Mouse (Mus musculus) hindbrain, embryonic 12.5 days (tissue): ENCODE data around the gene Cntnap2. TPM values are rescaled to one million over a fixed set of nuclear protein-coding genes. Genes with fewer than 3 reads are reported as not detected.

ENCODE experiments used
- ATAC-seq: fragments of 200-750 bp; cut with Nextera tagmentation; 2 replicates; pipeline ENCODE4 v1.8.0; 2017; ENCODE audit warnings: moderate TSS enrichment; ENCODE audit not compliant: low FRiP score
- H3K27ac ChIP-seq: fragments of 300-500 bp; sonication (generic); 2 replicates; pipeline ENCODE4 v1.5.1; 2016; ENCODE audit warnings: mild to moderate bottlenecking
- H3K27me3 ChIP-seq: fragments of 300-500 bp; sonication (generic); 2 replicates; pipeline ENCODE4 v1.6.1; 2016; ENCODE audit warnings: mild to moderate bottlenecking
- H3K36me3 ChIP-seq: fragments of 300-500 bp; sonication (generic); 2 replicates; pipeline ENCODE4 v1.6.1; 2016; ENCODE audit warnings: mild to moderate bottlenecking
- H3K4me1 ChIP-seq: fragments of 300-500 bp; sonication (generic); 2 replicates; pipeline ENCODE4 v1.6.1; 2016
- H3K4me2 ChIP-seq: fragments of 300-500 bp; sonication (generic); replicated peaks from 2 replicates; pipeline ENCODE4 v1.6.1; 2016; ENCODE audit warnings: mild to moderate bottlenecking
- H3K4me3 ChIP-seq: fragments of 300-500 bp; sonication (generic); 2 replicates; pipeline ENCODE4 v1.5.1; 2016; ENCODE audit warnings: mild to moderate bottlenecking
- H3K9ac ChIP-seq: fragments of 300-500 bp; sonication (generic); 2 replicates; pipeline ENCODE4 v1.6.1; 2016; ENCODE audit warnings: mild to moderate bottlenecking, moderate library complexity
- H3K9me3 ChIP-seq: fragments of 300-500 bp; sonication (generic); replicated peaks from 2 replicates; pipeline ENCODE4 v1.6.1; 2016; ENCODE audit warnings: mild to moderate bottlenecking
- WGBS: fragments of 180-500 bp; shearing (Covaris S2); methylation state at CpG from one replicate; pipeline ENCODE4 v1.1.7; 2016; 5-methylcytosine and 5-hydroxymethylcytosine counted together
- polyA plus RNA-seq: library from polyadenylated mRNA; unstranded; fragments of >200 nt; fragmentation: Nextera tagmentation; extraction: Ambion mirVana; gene quantifications from 2 replicates; pipeline ENCODE4 v1.2.1, GENCODE M21; 2016

Gene Cntnap2
- polyA plus RNA-seq, 1 experiment from 2014 or later: 25.7 TPM

- WGBS: 78% methylated on average over 5 of the region's 5 CpGs
- ATAC-seq: no peak
- H3K4me3 ChIP-seq: no peak overlapping the region
- no peaks in the 10 kb centered on the region for H3K9me3 ChIP-seq
- H3K27me3 ChIP-seq: no peaks in the 10 kb centered on the region
- H3K36me3 ChIP-seq: no peaks in the 10 kb centered on the region
- no peak overlapping the region for H3K27ac ChIP-seq
- no peak overlapping the region for H3K4me2 ChIP-seq
- no peak overlapping the region for H3K9ac ChIP-seq
- peaks cover 9% of the 10 kb centered on the region for H3K4me1 ChIP-seq
Observed at GRCm38 (mm10) chr6:47323886-47324285, 2264.7 kb downstream of the Cntnap2 start.

DNA sequence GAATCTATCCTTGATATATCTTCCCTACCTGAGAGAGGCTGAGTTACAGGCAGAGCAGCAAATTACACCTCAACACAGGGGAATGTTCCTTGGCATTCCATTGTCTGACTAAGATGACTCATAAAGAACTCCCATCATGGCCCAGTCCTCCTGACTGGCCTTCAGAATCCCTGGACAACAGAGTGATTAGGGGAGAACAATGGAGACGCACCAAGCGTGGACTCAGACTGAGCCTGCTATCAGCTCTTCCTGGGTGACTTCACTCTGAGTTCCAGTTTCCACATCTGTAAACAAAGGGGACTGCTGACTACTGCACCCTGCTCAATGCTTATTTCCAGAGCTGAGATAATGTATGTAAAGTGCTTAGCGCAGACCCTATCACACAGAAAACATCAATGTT is 2269.1 kb downstream of the Cntnap2 start:
- no peak overlapping the region for H3K9ac ChIP-seq
- ATAC-seq: no peak
- no peaks in the 10 kb centered on the region for H3K36me3 ChIP-seq
- no peaks in the 10 kb centered on the region for H3K4me1 ChIP-seq
- no peak overlapping the region for H3K4me2 ChIP-seq
- H3K4me3 ChIP-seq: no peak overlapping the region
- no peaks in the 10 kb centered on the region for H3K27me3 ChIP-seq
- H3K27ac ChIP-seq: no peak overlapping the region
- 89% methylated on average over 3 of the region's 3 CpGs for WGBS
- H3K9me3 ChIP-seq: no peaks in the 10 kb centered on the region

GRCm38 (mm10) chr6:47329212-47329611 is 2270.1 kb downstream of the Cntnap2 start:
- H3K27me3 ChIP-seq: no peaks in the 10 kb centered on the region
- no peaks in the 10 kb centered on the region for H3K36me3 ChIP-seq
- no peak overlapping the region for H3K27ac ChIP-seq
- H3K4me3 ChIP-seq: no peak overlapping the region
- no peak overlapping the region for H3K9ac ChIP-seq
- no peak for ATAC-seq
- no peaks in the 10 kb centered on the region for H3K9me3 ChIP-seq
- 39% methylated on average over 4 of the region's 4 CpGs for WGBS
- no peak overlapping the region for H3K4me2 ChIP-seq
- no peaks in the 10 kb centered on the region for H3K4me1 ChIP-seq

GRCm38 (mm10) chr6:47333016-47333415 is 2273.9 kb downstream of the Cntnap2 start:
- no peaks in the 10 kb centered on the region for H3K36me3 ChIP-seq
- no peak overlapping the region for H3K4me3 ChIP-seq
- no peak overlapping the region for H3K27ac ChIP-seq
- H3K27me3 ChIP-seq: no peaks in the 10 kb centered on the region
- H3K4me1 ChIP-seq: no peaks in the 10 kb centered on the region
- no peak overlapping the region for H3K9ac ChIP-seq
- no peak overlapping the region for H3K4me2 ChIP-seq
- no peak for ATAC-seq
- WGBS: 56% methylated on average over 4 of the region's 4 CpGs
- H3K9me3 ChIP-seq: no peaks in the 10 kb centered on the region

- no peaks in the 10 kb centered on the region for H3K36me3 ChIP-seq
- no peak overlapping the region for H3K9ac ChIP-seq
- no peaks in the 10 kb centered on the region for H3K4me1 ChIP-seq
- no peak for ATAC-seq
- WGBS: 91% methylated on average over 2 of the region's 2 CpGs
- H3K27me3 ChIP-seq: no peaks in the 10 kb centered on the region
- H3K4me2 ChIP-seq: no peak overlapping the region
- no peak overlapping the region for H3K4me3 ChIP-seq
- H3K9me3 ChIP-seq: no peaks in the 10 kb centered on the region
- H3K27ac ChIP-seq: no peak overlapping the region
Observed at GRCm38 (mm10) chr6:47334377-47334776, 2275.2 kb downstream of the Cntnap2 start.

DNA sequence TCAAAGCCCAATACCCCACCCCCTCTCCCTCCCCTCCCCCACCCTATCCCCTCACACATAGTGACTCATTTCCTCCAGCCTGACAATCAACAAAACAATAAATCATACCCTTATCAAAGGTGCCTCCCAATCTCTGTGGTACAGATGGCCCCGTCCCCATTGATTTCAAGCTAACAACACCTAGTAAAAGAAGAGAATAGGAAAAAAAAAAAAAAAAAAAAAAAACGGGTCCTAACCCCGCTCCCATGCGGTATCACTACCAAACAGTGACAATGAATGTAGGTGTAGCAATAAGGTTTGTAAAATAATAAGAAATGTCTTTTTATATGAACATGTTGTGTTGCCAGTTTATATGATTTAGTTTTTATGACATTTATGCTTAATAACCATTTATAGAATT is 2278.1 kb downstream of the Cntnap2 start:
- no peak for ATAC-seq
- no peak overlapping the region for H3K27ac ChIP-seq
- no peak overlapping the region for H3K4me2 ChIP-seq
- H3K27me3 ChIP-seq: no peaks in the 10 kb centered on the region
- H3K9me3 ChIP-seq: no peaks in the 10 kb centered on the region
- no peak overlapping the region for H3K9ac ChIP-seq
- no peaks in the 10 kb centered on the region for H3K4me1 ChIP-seq
- no peaks in the 10 kb centered on the region for H3K36me3 ChIP-seq
- no peak overlapping the region for H3K4me3 ChIP-seq
- 92% methylated on average over 4 of the region's 4 CpGs for WGBS

DNA sequence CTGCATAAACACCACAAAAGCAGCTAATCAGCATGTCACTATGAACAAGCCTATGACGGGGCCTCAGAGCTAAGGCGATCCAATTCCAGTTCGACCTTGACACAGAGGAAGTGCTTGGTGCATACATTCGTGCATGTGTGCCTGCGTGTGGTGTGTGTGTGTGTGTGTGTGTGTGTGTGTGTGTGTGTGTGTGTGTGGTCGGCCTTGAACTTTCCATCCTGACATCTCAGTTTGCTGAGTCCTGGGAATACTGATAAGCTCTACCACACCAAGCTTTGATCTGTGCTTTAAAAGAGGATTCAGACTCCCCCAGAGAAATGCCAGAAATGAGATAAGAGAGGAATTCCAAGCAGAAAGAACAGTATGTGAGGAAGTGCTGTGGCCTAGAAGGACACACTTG is 2279.0 kb downstream of the Cntnap2 start:
- no peaks in the 10 kb centered on the region for H3K36me3 ChIP-seq
- H3K27ac ChIP-seq: no peak overlapping the region
- ATAC-seq: no peak
- no peaks in the 10 kb centered on the region for H3K27me3 ChIP-seq
- H3K9me3 ChIP-seq: no peaks in the 10 kb centered on the region
- H3K4me3 ChIP-seq: no peak overlapping the region
- 73% methylated on average over 6 of the region's 6 CpGs for WGBS
- no peak overlapping the region for H3K4me2 ChIP-seq
- no peak overlapping the region for H3K9ac ChIP-seq
- no peaks in the 10 kb centered on the region for H3K4me1 ChIP-seq

DNA sequence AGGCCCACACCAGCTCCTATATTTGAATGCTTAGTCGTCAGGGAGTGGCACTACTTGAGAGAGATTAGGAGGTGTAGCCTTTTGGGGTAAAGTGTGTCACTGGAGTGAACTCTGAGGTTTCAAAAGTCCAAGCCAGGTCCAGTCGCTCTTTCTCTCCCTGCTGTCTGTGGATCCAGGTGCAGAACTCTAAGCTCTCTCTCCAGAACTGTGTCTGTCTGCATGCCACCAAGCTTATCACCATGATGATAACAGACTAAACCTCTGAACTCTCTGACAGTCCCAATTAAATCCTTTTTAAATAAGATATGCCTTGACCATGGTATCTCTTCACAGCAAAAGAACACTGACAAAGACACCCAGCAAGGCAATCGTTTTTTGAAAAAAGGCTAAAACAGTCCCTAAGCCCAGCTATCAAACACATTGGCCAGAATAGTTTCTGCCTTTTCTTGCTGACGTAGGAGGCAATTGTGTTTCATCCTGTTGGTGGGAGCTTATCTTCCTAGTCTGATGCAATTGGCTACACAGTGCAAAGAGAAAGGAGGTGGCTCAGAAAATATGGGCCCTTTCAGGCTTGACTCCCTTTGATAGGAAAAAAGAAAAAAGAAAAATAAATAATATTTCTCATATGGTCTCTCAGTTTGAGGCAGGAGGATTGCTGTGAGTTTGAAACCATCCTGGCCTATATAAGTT is 2281.8 kb downstream of the Cntnap2 start:
- Histone ChIP-seq H3K27me3 (no peaks in the 10 kb centered on the region), H3K9ac (no peak overlapping the region), H3K4me2 (no peak overlapping the region), H3K27ac (no peak overlapping the region), H3K4me3 (no peak overlapping the region), H3K4me1 (no peaks in the 10 kb centered on the region), H3K36me3 (no peaks in the 10 kb centered on the region), H3K9me3 (no peaks in the 10 kb centered on the region)
- no peak for ATAC-seq
- 80% methylated on average over 4 of the region's 4 CpGs for WGBS

DNA sequence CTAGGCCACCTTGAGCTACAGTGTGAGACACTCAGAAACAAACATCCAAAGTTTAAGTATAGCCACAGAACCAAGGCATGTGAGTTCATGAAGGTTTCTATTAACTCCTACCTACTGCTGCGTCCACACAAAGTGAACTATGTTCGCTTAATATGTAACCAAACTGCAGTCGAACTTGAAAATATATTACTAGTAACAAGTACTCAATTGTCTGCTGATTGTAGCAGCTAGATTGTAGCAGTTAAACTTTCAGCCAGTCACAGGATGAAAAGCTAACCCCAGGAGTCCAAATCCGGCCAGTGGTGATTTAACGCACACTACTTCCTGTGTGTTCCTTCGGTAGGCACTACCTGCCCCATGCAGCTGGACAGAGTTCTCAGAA is 2282.3 kb downstream of the Cntnap2 start:
- Histone ChIP-seq H3K4me3 (no peak overlapping the region), H3K36me3 (no peaks in the 10 kb centered on the region), H3K9me3 (no peaks in the 10 kb centered on the region), H3K27ac (no peak overlapping the region), H3K27me3 (no peaks in the 10 kb centered on the region), H3K4me1 (no peaks in the 10 kb centered on the region), H3K9ac (no peak overlapping the region), H3K4me2 (no peak overlapping the region)
- 72% methylated on average over 6 of the region's 6 CpGs for WGBS
- ATAC-seq: no peak

- no peaks in the 10 kb centered on the region for H3K27me3 ChIP-seq
- H3K9me3 ChIP-seq: no peaks in the 10 kb centered on the region
- no peak overlapping the region for H3K27ac ChIP-seq
- H3K4me2 ChIP-seq: no peak overlapping the region
- no peaks in the 10 kb centered on the region for H3K4me1 ChIP-seq
- no peaks in the 10 kb centered on the region for H3K36me3 ChIP-seq
- H3K4me3 ChIP-seq: no peak overlapping the region
- 74% methylated on average over 1 of the region's 1 CpGs for WGBS
- no peak overlapping the region for H3K9ac ChIP-seq
- no peak for ATAC-seq
Observed at GRCm38 (mm10) chr6:47343245-47343644, 2284.1 kb downstream of the Cntnap2 start.

DNA sequence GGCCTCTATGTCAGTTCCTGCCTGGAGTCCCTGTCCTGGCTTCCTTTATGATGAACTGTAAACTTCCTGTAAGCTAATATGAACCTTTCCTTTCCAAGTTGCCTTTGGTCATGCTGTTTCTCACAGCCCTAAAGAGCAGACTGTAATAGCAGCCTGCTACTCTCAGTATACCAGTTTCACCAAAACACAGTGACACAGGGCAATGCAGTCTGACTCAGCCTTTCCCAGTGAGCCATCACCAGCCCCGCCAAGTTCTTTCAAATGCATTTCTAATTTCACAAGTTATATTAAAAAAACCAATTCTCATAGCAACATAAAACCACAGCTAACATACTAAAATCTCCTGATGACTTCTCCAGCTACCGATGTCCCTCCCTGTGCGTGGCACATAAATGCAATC is 2285.5 kb downstream of the Cntnap2 start:
- Histone ChIP-seq H3K9me3 (no peaks in the 10 kb centered on the region), H3K27me3 (no peaks in the 10 kb centered on the region), H3K9ac (no peak overlapping the region), H3K4me2 (no peak overlapping the region), H3K27ac (no peak overlapping the region), H3K4me3 (no peak overlapping the region), H3K4me1 (no peaks in the 10 kb centered on the region), H3K36me3 (no peaks in the 10 kb centered on the region)
- no peak for ATAC-seq
- WGBS: 89% methylated on average over 3 of the region's 3 CpGs

DNA sequence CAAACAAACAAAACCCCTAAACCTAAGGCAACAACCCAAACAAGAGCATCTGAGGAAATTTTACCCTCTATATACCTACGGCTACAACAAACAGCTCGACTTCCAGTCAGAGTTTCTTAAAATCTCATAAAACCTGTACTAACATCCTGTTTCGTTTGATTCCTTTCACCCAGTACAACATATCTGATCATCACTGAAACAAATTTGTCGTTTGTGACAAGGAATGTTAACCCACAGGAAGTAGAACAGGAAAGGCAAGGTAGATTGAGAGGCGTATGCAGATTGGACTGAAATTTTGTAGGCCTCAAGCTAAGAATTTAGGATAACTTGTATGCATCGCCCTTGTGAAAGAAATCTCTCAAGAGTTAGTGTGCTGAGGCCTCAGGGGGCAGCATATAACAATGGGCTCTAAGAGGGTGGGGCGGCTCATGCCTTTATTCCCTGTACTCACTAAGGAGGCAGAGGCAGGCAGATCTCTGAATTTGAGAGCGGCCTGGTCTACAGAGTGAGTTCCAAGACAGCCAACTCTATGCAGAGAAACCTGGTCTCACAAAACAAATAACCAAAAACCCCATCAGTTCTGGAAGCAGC is 2291.0 kb downstream of the Cntnap2 start:
- Histone ChIP-seq H3K9me3 (no peaks in the 10 kb centered on the region), H3K36me3 (no peaks in the 10 kb centered on the region), H3K4me3 (no peak overlapping the region), H3K9ac (no peak overlapping the region), H3K27ac (no peak overlapping the region), H3K4me1 (no peaks in the 10 kb centered on the region), H3K4me2 (no peak overlapping the region), H3K27me3 (no peaks in the 10 kb centered on the region)
- 87% methylated on average over 8 of the region's 8 CpGs for WGBS
- ATAC-seq: no peak
